8 mouse cellular contexts compared by ENCODE assay signal in genomic region chr7:12421741-12422140, GRCm38 (mm10). TPM values are rescaled to one million over a fixed set of nuclear protein-coding genes. Genes with fewer than 3 reads are reported as not detected.
DNase-seq lines count a peak whose midpoint lies in the region; ATAC-seq and TF ChIP-seq lines count a peak whose summit lies in the region.

No protein-coding gene starts in this region.

- H3K9me3 ChIP-seq in liver, embryonic 11.5 days (ENCODE audit: control insufficient read depth, low read length) = no peaks in the 10 kb centered on the region
- no peaks in the 10 kb centered on the region for H3K9me3 ChIP-seq in hindbrain, postnatal 0 days (ENCODE audit: low read length)
- no peaks in the 10 kb centered on the region; the same call in 1 of the 2 replicates for H3K9me3 ChIP-seq in midbrain, embryonic 16.5 days (replicated peaks; ENCODE audit: control insufficient read depth, low read length, poor library complexity, severe bottlenecking)

- peak overlapping the region; percentile 71 for H3K9ac ChIP-seq in liver, embryonic 11.5 days (ENCODE audit: low read depth, low read length)
- H3K9ac ChIP-seq in hindbrain, postnatal 0 days (replicated peaks; ENCODE audit: low read length) = peak overlapping the region; percentile 73
- H3K9ac ChIP-seq in midbrain, embryonic 16.5 days (ENCODE audit: low read depth, low read length) = peak overlapping the region; percentile 77

- ATAC-seq in liver, embryonic 11.5 days (replicated peaks; ENCODE audit: low FRiP score) = no peak
- ATAC-seq in hindbrain, postnatal 0 days = peak; percentile 17
- ATAC-seq in midbrain, embryonic 16.5 days = peak; percentile 44; the same call in 1 of the 2 replicates
- ATAC-seq in activated CD4-positive, CD25-positive, alpha-beta regulatory T cell, adult 4 months = no peak

- no peaks in the 10 kb centered on the region for H3K4me1 ChIP-seq in liver, embryonic 11.5 days (replicated peaks; ENCODE audit: control insufficient read depth, insufficient read depth, low read length)
- H3K4me1 ChIP-seq in hindbrain, postnatal 0 days (ENCODE audit: insufficient read depth, low read length) = peaks cover 8% of the 10 kb centered on the region; the same call in 1 of the 2 replicates
- H3K4me1 ChIP-seq in midbrain, embryonic 16.5 days (ENCODE audit: control insufficient read depth, insufficient read depth, low read length) = peaks cover 12% of the 10 kb centered on the region

- peak; percentile 6 for DNase-seq in adrenal gland, adult 2 months
- DNase-seq in adrenal gland, adult 18-20 months (ENCODE audit: low spot score in 2 of 2) = no peak
- DNase-seq in liver, embryonic 11.5 days (ENCODE audit: low spot score) = no peak
- DNase-seq in liver = no peak
- DNase-seq in hindbrain, postnatal 0 days (ENCODE audit: low spot score) = no peak
- no peak for DNase-seq in adrenal gland, postnatal 36 days

- 55% methylated on average over 5 of the region's 5 CpGs for WGBS in liver, embryonic 11.5 days
- WGBS in hindbrain, postnatal 0 days = 61% methylated on average over 5 of the region's 5 CpGs
- 57% methylated on average over 5 of the region's 5 CpGs for WGBS in midbrain, embryonic 16.5 days

- TF ChIP-seq CTCF in hindbrain, postnatal 0 days (IDR thresholded peaks at IDR 0.05; ENCODE audit: low read depth) = no peak

- H3K36me3 ChIP-seq in liver, embryonic 11.5 days (ENCODE audit: control insufficient read depth, insufficient read depth, low read length) = peaks cover under 1% of the 10 kb centered on the region; the same call in 1 of the 2 replicates
- H3K36me3 ChIP-seq in hindbrain, postnatal 0 days (ENCODE audit: insufficient read depth, low read length) = peaks cover 4% of the 10 kb centered on the region
- peaks cover 19% of the 10 kb centered on the region for H3K36me3 ChIP-seq in midbrain, embryonic 16.5 days (ENCODE audit: control insufficient read depth, insufficient read depth, low read length)

- H3K27me3 ChIP-seq in liver, embryonic 11.5 days (replicated peaks; ENCODE audit: control insufficient read depth, insufficient read depth, low read length) = no peaks in the 10 kb centered on the region
- H3K27me3 ChIP-seq in hindbrain, postnatal 0 days (ENCODE audit: insufficient read depth, low read length) = no peaks in the 10 kb centered on the region
- H3K27me3 ChIP-seq in midbrain, embryonic 16.5 days (ENCODE audit: control insufficient read depth, insufficient read depth, low read depth, low read length) = no peaks in the 10 kb centered on the region

- no peak overlapping the region for H3K27ac ChIP-seq in liver, embryonic 11.5 days (ENCODE audit: low read depth, low read length)
- H3K27ac ChIP-seq in hindbrain, postnatal 0 days = peak overlapping the region; percentile 81
- H3K27ac ChIP-seq in midbrain, embryonic 16.5 days (ENCODE audit: low read length) = no peak overlapping the region

- peak overlapping the region; percentile 64 for H3K4me3 ChIP-seq in liver, embryonic 11.5 days (ENCODE audit: low read depth, low read length)
- peak overlapping the region; percentile 66 for H3K4me3 ChIP-seq in hindbrain, postnatal 0 days (ENCODE audit: low read length)
- peak overlapping the region; percentile 54 for H3K4me3 ChIP-seq in midbrain, embryonic 16.5 days (ENCODE audit: low read depth, low read length)

- peak overlapping the region; percentile 70 for H3K4me2 ChIP-seq in liver, embryonic 11.5 days
- H3K4me2 ChIP-seq in hindbrain, postnatal 0 days (ENCODE audit: low read depth, low read length) = peak overlapping the region; percentile 73
- peak overlapping the region; percentile 67 for H3K4me2 ChIP-seq in midbrain, embryonic 16.5 days (ENCODE audit: low read length)

RNA-seq across cellular contexts. Expression of gene Zfp551, which starts 0.8 kb away (rescaled TPM):
- total RNA-seq in adrenal gland, adult 2 months (2021) = 1 to 10 TPM; 3.7 to 6.0 TPM
- polyA plus RNA-seq in adrenal gland, adult 2 months (2012; rRNA removed) = 0.38 and 0.52 TPM in 2 replicates
- total RNA-seq in adrenal gland, adult 18-20 months (2021) = 1 to 10 TPM; 3.7 to 5.3 TPM
- 1.8 and 2.4 TPM in 2 replicates for polyA plus RNA-seq in liver, embryonic 11.5 days (2014; fragmentation: Nextera tagmentation; extraction: Ambion mirVana)
- total RNA-seq in hindbrain, postnatal 0 days (2014; rRNA removed) = 4.9 and 7.5 TPM in 2 replicates
- 8.1 and 8.5 TPM in 2 replicates for polyA plus RNA-seq in hindbrain, postnatal 0 days (2015; fragmentation: Nextera tagmentation; extraction: Ambion mirVana)
- 12.2 and 13.0 TPM in 2 replicates for polyA plus RNA-seq in midbrain, embryonic 16.5 days (2015; fragmentation: Nextera tagmentation; extraction: Ambion mirVana)
- 1 to 10 TPM; 3.1 to 3.6 TPM for polyA plus RNA-seq in activated CD4-positive, CD25-positive, alpha-beta regulatory T cell, adult 4 months (2017; shearing (Covaris generic))
- 1 to 10 TPM; 2.8 to 4.4 TPM for total RNA-seq in adrenal gland, postnatal 36 days (2021)

RNA-seq across cellular contexts. Expression of gene Vmn1r84, which starts 52.7 kb away (rescaled TPM):
- not detected for total RNA-seq in adrenal gland, adult 2 months (2021)
- not detected in 2 replicates for polyA plus RNA-seq in adrenal gland, adult 2 months (2012; rRNA removed)
- total RNA-seq in adrenal gland, adult 18-20 months (2021) = not detected
- polyA plus RNA-seq in liver, embryonic 11.5 days (2014; fragmentation: Nextera tagmentation; extraction: Ambion mirVana) = not detected in 2 replicates
- not detected in 2 replicates for total RNA-seq in hindbrain, postnatal 0 days (2014; rRNA removed)
- polyA plus RNA-seq in hindbrain, postnatal 0 days (2015; fragmentation: Nextera tagmentation; extraction: Ambion mirVana) = not detected in 2 replicates
- not detected in 2 replicates for polyA plus RNA-seq in midbrain, embryonic 16.5 days (2015; fragmentation: Nextera tagmentation; extraction: Ambion mirVana)
- under 1 TPM in 1 of 2 experiments, not detected in 1; 0.19 TPM for polyA plus RNA-seq in activated CD4-positive, CD25-positive, alpha-beta regulatory T cell, adult 4 months (2017; shearing (Covaris generic))
- total RNA-seq in adrenal gland, postnatal 36 days (2021) = not detected

RNA-seq across cellular contexts. Expression of gene Zfp606, which starts 56.4 kb away (rescaled TPM):
- total RNA-seq in adrenal gland, adult 2 months (2021) = 1 to 10 TPM; 7.7 to 9.6 TPM
- polyA plus RNA-seq in adrenal gland, adult 2 months (2012; rRNA removed) = 4.0 and 4.4 TPM in 2 replicates
- total RNA-seq in adrenal gland, adult 18-20 months (2021) = 1 to 10 TPM; 7.4 to 9.2 TPM
- polyA plus RNA-seq in liver, embryonic 11.5 days (2014; fragmentation: Nextera tagmentation; extraction: Ambion mirVana) = 11.6 and 12.6 TPM in 2 replicates
- total RNA-seq in hindbrain, postnatal 0 days (2014; rRNA removed) = 22.6 and 24.4 TPM in 2 replicates
- polyA plus RNA-seq in hindbrain, postnatal 0 days (2015; fragmentation: Nextera tagmentation; extraction: Ambion mirVana) = 22.9 and 23.3 TPM in 2 replicates
- polyA plus RNA-seq in midbrain, embryonic 16.5 days (2015; fragmentation: Nextera tagmentation; extraction: Ambion mirVana) = 45.6 and 50.9 TPM in 2 replicates
- 1 to 10 TPM; 6.2 TPM for polyA plus RNA-seq in activated CD4-positive, CD25-positive, alpha-beta regulatory T cell, adult 4 months (2017; shearing (Covaris generic))
- 1 to 10 TPM; 7.9 to 9.5 TPM for total RNA-seq in adrenal gland, postnatal 36 days (2021)

Comparison
In these comparisons a context has a peak if more than half of its experiments do, and no peak if none do; other contexts are left out.
1. ATAC-seq: peak in hindbrain, postnatal 0 days (single experiment) and midbrain, embryonic 16.5 days (single experiment); none in liver, embryonic 11.5 days (single experiment) and activated CD4-positive, CD25-positive, alpha-beta regulatory T cell, adult 4 months (single experiment).
2. Peak in every context shown above with its lines, with median percentiles within 50 percentile points of each other: H3K4me2 ChIP-seq, H3K4me3 ChIP-seq and H3K9ac ChIP-seq.